Mouse (Mus musculus): Measurements from ENCODE around the gene Itgam. TPM values are rescaled to one million over a fixed set of nuclear protein-coding genes. Genes with fewer than 3 reads are reported as not detected.

Itgam gene
- polyA plus RNA-seq, 1 experiment = 60.8 TPM

DNA sequence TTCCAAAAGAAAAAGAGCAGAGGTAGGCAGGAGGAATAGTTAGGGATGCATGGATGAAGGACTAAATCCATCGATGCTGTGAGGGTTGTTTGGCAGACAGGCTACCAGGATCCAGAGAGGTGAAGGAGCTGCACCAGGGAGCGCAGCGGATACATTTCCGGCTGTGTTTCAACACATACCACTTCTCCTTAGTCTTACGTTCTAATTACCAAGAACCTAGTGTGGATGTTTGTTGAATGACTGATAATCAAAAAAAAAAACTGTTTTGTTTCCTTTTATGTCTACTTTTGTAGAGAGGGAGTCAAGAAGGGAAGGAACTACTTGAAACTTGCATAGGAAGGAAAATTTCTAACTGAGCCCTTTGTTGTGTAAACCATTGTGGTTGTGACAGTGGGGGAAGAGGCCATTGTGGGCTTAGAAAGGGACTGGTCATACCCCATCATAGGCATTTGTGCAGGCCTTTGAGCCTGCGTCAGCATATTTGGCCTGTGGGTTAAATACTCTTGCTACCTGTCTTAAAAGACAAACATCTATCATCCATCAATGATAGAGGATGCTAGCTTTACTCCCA is 856 bp downstream of the Itgam start:
- Histone ChIP-seq H3K27ac (ENCODE audit: control insufficient read depth, insufficient read depth, low read depth, low read length, poor library complexity) (peak overlapping the region; percentile 79; the same call in 1 of the 2 replicates), H3K4me3 (replicated peaks; ENCODE audit: control insufficient read depth, low read depth, low read length) (peak overlapping the region; percentile 58), H3K4me1 (ENCODE audit: control insufficient read depth, insufficient read depth, low read length) (peaks cover 3% of the 10 kb centered on the region)
- WGBS = 47% methylated on average over 6 of the region's 6 CpGs
- TF ChIP-seq CTCF (IDR thresholded peaks at IDR 0.05; ENCODE audit: control insufficient read depth, insufficient read depth, low read length) (no peak), POLR2A (IDR thresholded peaks at IDR 0.05; ENCODE audit: borderline replicate concordance, control insufficient read depth, low read depth, low read length) (no peak)

DNA sequence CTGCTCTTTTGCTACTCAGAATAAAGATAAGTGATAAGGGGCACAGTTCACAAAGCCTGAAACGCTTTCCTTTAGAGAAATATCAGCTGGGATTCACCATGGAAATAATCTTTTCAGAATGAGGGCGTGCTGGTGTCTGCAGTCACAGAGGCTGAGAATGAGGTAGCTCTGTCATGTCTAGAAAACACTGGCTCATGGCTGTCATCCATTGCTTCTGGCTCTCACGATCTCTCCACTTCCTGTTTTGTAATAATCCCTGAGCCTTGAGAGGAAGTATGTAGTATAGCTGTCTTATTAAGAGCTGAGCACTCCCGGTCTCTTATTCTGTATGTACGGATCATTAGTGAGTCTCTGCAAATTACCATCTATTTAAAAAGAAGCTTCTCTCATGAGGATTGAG is 3.1 kb downstream of the Itgam start:
- Histone ChIP-seq H3K4me3 (replicated peaks; ENCODE audit: control insufficient read depth, low read depth, low read length) (peak overlapping the region; percentile 47), H3K27ac (ENCODE audit: control insufficient read depth, insufficient read depth, low read depth, low read length, poor library complexity) (peak overlapping the region; percentile 19; the same call in 1 of the 2 replicates), H3K4me1 (ENCODE audit: control insufficient read depth, insufficient read depth, low read length) (peaks cover 5% of the 10 kb centered on the region)
- no peak for TF ChIP-seq POLR2A (IDR thresholded peaks at IDR 0.05; ENCODE audit: borderline replicate concordance, control insufficient read depth, low read depth, low read length)
- no peak for TF ChIP-seq CTCF (IDR thresholded peaks at IDR 0.05; ENCODE audit: control insufficient read depth, insufficient read depth, low read length)
- 13% methylated on average over 5 of the region's 5 CpGs for WGBS

DNA sequence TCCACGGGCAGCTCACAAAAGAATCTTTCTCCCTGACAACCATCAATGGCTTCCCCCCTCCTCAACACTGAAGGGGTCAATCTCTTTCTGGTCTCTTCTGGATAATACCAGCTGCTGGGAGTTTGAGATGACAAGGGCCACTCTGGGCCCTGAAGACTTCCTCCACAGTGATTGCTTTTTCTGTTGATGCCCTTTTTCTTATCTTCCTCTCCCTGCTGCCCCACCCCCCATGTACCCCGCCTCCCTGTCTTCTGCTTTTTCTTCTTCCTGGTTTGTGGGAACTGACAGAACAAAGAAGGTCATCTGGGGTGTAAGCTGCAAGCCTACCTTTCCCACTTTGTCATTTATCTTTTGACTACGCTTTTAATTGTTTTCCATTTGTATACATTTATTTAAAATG is 5.4 kb downstream of the Itgam start:
- WGBS = 26% methylated on average over 3 of the region's 3 CpGs
- H3K4me1 ChIP-seq (ENCODE audit: control insufficient read depth, insufficient read depth, low read length) = peaks cover 3% of the 10 kb centered on the region
- TF ChIP-seq POLR2A (IDR thresholded peaks at IDR 0.05; ENCODE audit: borderline replicate concordance, control insufficient read depth, low read depth, low read length) (no peak), CTCF (IDR thresholded peaks at IDR 0.05; ENCODE audit: control insufficient read depth, insufficient read depth, low read length) (no peak)
- no peak overlapping the region for H3K4me3 ChIP-seq (replicated peaks; ENCODE audit: control insufficient read depth, low read depth, low read length)
- peak overlapping the region; percentile 62; the same call in 1 of the 2 replicates for H3K27ac ChIP-seq (ENCODE audit: control insufficient read depth, insufficient read depth, low read depth, low read length, poor library complexity)

DNA sequence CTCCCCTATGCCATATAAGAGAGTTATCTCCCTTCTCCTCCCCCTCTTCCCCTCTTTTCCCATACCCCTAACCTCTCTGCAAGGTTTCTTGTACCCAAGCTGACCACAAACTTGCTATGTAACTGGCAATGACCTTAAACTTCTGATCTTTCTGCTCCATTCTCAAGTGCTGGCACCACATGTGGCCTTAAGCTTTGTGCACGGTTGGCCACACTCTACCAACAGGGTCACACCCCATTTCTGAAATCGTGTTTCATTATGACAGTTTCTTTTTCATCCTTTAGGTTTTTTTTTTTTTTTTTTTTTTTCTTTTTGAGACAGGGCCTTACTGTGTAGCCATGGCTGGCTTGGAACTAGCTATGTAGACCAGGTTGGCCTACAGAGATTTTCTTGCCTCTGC is 7.4 kb downstream of the Itgam start:
- Histone ChIP-seq H3K4me3 (replicated peaks; ENCODE audit: control insufficient read depth, low read depth, low read length) (no peak overlapping the region), H3K4me1 (ENCODE audit: control insufficient read depth, insufficient read depth, low read length) (peaks cover 3% of the 10 kb centered on the region), H3K27ac (ENCODE audit: control insufficient read depth, insufficient read depth, low read depth, low read length, poor library complexity) (no peak overlapping the region)
- TF ChIP-seq POLR2A (IDR thresholded peaks at IDR 0.05; ENCODE audit: borderline replicate concordance, control insufficient read depth, low read depth, low read length) (no peak), CTCF (IDR thresholded peaks at IDR 0.05; ENCODE audit: control insufficient read depth, insufficient read depth, low read length) (no peak)
- WGBS = 26% methylated on average over 2 of the region's 2 CpGs

DNA sequence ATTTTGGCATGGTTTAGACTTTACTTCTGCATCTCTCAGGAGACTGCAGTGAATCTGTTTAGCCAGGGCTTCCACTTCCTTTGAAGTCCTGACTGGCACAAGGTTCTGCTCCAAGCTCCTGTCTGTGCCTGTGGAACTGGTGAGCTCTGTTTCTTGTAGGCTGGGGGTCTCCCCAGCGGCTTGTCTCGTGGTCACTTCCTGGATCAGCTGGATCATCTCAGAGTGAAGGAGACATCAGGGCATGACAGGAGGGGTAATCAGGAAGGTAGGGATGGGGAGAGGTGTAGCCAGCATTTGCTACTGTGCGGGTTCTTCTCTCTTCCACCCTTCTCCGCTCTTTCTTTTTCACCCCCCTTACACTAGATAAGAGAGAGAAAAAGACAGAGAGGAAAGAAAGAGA is 9.4 kb downstream of the Itgam start:
- 64% methylated on average over 4 of the region's 4 CpGs for WGBS
- no peak overlapping the region for H3K27ac ChIP-seq (ENCODE audit: control insufficient read depth, insufficient read depth, low read depth, low read length, poor library complexity)
- no peak overlapping the region for H3K4me3 ChIP-seq (replicated peaks; ENCODE audit: control insufficient read depth, low read depth, low read length)
- peaks cover 3% of the 10 kb centered on the region for H3K4me1 ChIP-seq (ENCODE audit: control insufficient read depth, insufficient read depth, low read length)
- no peak for TF ChIP-seq CTCF (IDR thresholded peaks at IDR 0.05; ENCODE audit: control insufficient read depth, insufficient read depth, low read length)
- TF ChIP-seq POLR2A (IDR thresholded peaks at IDR 0.05; ENCODE audit: borderline replicate concordance, control insufficient read depth, low read depth, low read length) = no peak

DNA sequence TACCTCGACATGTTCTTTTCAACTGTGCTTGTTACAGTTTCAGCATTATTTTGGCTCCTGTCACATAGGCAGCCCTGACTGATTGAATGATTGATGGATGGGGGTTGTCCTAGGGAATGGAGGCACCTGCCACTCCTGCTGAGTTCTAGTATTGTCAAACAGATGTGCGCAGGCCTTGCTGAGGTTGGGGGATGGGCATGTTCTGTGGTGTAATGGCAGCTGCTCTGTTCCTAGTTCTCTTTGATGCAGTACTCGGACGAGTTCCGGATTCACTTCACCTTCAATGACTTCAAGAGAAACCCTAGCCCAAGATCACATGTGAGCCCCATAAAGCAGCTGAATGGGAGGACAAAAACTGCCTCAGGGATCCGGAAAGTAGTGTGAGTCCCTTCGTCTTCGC is 17.6 kb downstream of the Itgam start:
- no peak for TF ChIP-seq POLR2A (IDR thresholded peaks at IDR 0.05; ENCODE audit: borderline replicate concordance, control insufficient read depth, low read depth, low read length)
- TF ChIP-seq CTCF (IDR thresholded peaks at IDR 0.05; ENCODE audit: control insufficient read depth, insufficient read depth, low read length) = no peak
- Histone ChIP-seq H3K4me3 (replicated peaks; ENCODE audit: control insufficient read depth, low read depth, low read length) (no peak overlapping the region), H3K4me1 (ENCODE audit: control insufficient read depth, insufficient read depth, low read length) (no peaks in the 10 kb centered on the region), H3K27ac (ENCODE audit: control insufficient read depth, insufficient read depth, low read depth, low read length, poor library complexity) (no peak overlapping the region)
- WGBS = 82% methylated on average over 8 of the region's 8 CpGs

DNA sequence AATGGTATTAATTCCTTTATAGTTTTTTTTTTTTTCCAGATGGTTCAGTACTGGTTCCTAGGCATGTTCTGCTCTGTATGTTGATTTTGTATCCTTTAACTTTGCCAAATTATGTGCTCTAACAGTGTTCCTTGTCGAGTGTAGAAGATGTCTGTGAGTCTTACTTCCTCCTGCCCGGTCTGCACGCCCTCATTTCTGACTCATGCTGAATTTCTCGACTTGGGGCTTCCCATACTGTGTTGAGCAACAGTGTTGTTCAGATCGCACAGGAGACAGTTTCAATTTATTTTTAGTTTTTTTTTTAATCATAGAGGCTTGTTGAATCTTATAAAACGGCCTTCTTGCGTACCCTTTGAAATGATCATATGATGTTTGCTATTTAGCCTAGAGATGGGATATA is 26.7 kb downstream of the Itgam start:
- no peak for TF ChIP-seq POLR2A (IDR thresholded peaks at IDR 0.05; ENCODE audit: borderline replicate concordance, control insufficient read depth, low read depth, low read length)
- TF ChIP-seq CTCF (IDR thresholded peaks at IDR 0.05; ENCODE audit: control insufficient read depth, insufficient read depth, low read length) = no peak
- WGBS = 10% methylated on average over 7 of the region's 7 CpGs
- Histone ChIP-seq H3K4me1 (ENCODE audit: control insufficient read depth, insufficient read depth, low read length) (peaks cover 3% of the 10 kb centered on the region), H3K27ac (ENCODE audit: control insufficient read depth, insufficient read depth, low read depth, low read length, poor library complexity) (no peak overlapping the region), H3K4me3 (replicated peaks; ENCODE audit: control insufficient read depth, low read depth, low read length) (no peak overlapping the region)

DNA sequence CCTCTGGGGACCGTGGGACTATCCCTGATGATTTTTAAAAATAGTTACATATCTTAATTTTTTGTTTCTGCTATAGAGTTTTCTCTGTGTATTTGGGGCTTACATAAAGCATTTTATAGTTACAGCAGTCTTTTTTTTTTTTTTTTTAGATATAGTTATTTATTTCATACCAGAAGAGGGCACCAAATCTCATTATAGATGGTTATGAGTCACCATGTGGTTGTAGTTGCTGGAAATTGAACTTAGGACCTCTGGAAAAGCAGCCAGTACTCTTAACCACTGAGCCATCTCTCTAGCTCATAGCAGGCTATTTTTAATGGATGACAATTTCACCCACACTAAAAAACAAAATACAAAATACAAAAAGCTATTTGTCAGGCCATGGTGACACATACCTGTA is 35.7 kb downstream of the Itgam start:
- Histone ChIP-seq H3K27ac (ENCODE audit: control insufficient read depth, insufficient read depth, low read depth, low read length, poor library complexity) (no peak overlapping the region), H3K4me3 (replicated peaks; ENCODE audit: control insufficient read depth, low read depth, low read length) (no peak overlapping the region), H3K4me1 (ENCODE audit: control insufficient read depth, insufficient read depth, low read length) (peaks cover 2% of the 10 kb centered on the region; the same call in 1 of the 2 replicates)
- 67% methylated on average over 1 of the region's 1 CpGs for WGBS
- TF ChIP-seq CTCF (IDR thresholded peaks at IDR 0.05; ENCODE audit: control insufficient read depth, insufficient read depth, low read length) = no peak
- no peak for TF ChIP-seq POLR2A (IDR thresholded peaks at IDR 0.05; ENCODE audit: borderline replicate concordance, control insufficient read depth, low read depth, low read length)
